Mouse (Mus musculus) ES-E14 (cell line): Measurements from ENCODE around the gene P2rx4. TPM values are rescaled to one million over a fixed set of nuclear protein-coding genes. Genes with fewer than 3 reads are reported as not detected.

Source experiments
- DNase-seq: peaks from one replicate; pipeline ENCODE4 v3.0.0-alpha.2; 2013; ENCODE audit warnings: low read depth, low spot score
- H3K27ac ChIP-seq: 2 replicates; pipeline ENCODE4 v1.5.1; 2012; ENCODE audit warnings: low read depth, mild to moderate bottlenecking, low read length, moderate library complexity, mixed read lengths; ENCODE audit not compliant: poor library complexity, insufficient read depth, severe bottlenecking
- H3K36me3 ChIP-seq: 2 replicates; pipeline ENCODE4 v1.6.1; 2012; ENCODE audit warnings: mild to moderate bottlenecking, low read length, moderate library complexity, mixed read lengths; ENCODE audit not compliant: control insufficient read depth, poor library complexity, insufficient read depth, severe bottlenecking
- H3K4me1 ChIP-seq, 2 experiments: fragments of 150-350 bp in 1 of 2; sonication (generic) in 1 of 2; 2 replicates each; pipeline ENCODE4 v1.6.1; 2012; ENCODE audit warnings: low read length in 2 of 2, mild to moderate bottlenecking in 1 of 2, mixed read lengths in 1 of 2; ENCODE audit not compliant: control insufficient read depth in 2 of 2, insufficient read depth in 2 of 2, poor library complexity in 1 of 2
- H3K4me3 ChIP-seq, 2 experiments: fragments of 150-350 bp in 1 of 2; sonication (generic) in 1 of 2; 2 replicates each; pipeline ENCODE4 v1.5.1; 2012; ENCODE audit warnings: low read length in 2 of 2, low read depth in 1 of 2, mild to moderate bottlenecking in 1 of 2, mixed read lengths in 1 of 2; ENCODE audit not compliant: insufficient read depth in 1 of 2, poor library complexity in 1 of 2, severe bottlenecking in 1 of 2
- H3K9ac ChIP-seq: 2 replicates; pipeline ENCODE4 v1.6.1; 2012; ENCODE audit warnings: low read depth, mild to moderate bottlenecking, low read length, mixed read lengths; ENCODE audit not compliant: poor library complexity, insufficient read depth, severe bottlenecking
- H3K9me3 ChIP-seq: fragments of 150-350 bp; sonication (generic); 2 replicates; pipeline ENCODE4 v1.6.1; 2012; ENCODE audit warnings: low read depth, mild to moderate bottlenecking, low read length; ENCODE audit not compliant: control insufficient read depth, insufficient read depth
- CHD2 ChIP-seq: IDR thresholded peaks from 2 replicates; pipeline ENCODE4 v1.6.1; 2014; ENCODE audit warnings: mild to moderate bottlenecking, low read depth, low read length, inconsistent platforms
- HCFC1 ChIP-seq: IDR thresholded peaks from 2 replicates; pipeline ENCODE4 v1.6.1; 2012; ENCODE audit warnings: low read length, inconsistent platforms, borderline replicate concordance; ENCODE audit not compliant: insufficient read depth
- MAFK ChIP-seq: IDR thresholded peaks from 2 replicates; pipeline ENCODE4 v1.6.1; 2014; ENCODE audit warnings: mild to moderate bottlenecking, low read depth, low read length, inconsistent platforms; ENCODE audit not compliant: insufficient read depth
- ZC3H11A ChIP-seq: IDR thresholded peaks from 2 replicates; pipeline ENCODE4 v1.6.1; 2012; ENCODE audit warnings: low read depth, mild to moderate bottlenecking, inconsistent platforms, low read length, borderline replicate concordance
- ZNF384 ChIP-seq: IDR thresholded peaks from 2 replicates; pipeline ENCODE4 v1.6.1; 2012; ENCODE audit warnings: low read depth, low read length, inconsistent platforms
- in situ Hi-C, 2 experiments: fragments of 600-800 bp; cut with MboI; formaldehyde crosslinking; loops; one replicate each; pipeline ENCODE4 v1.15.1; 2025; ENCODE audit warnings: low sequenced_read_pairs in 2 of 2, inconsistent platforms in 1 of 2; ENCODE audit not compliant: unreplicated experiment in 2 of 2
- total RNA-seq: library from RNA; depleted of rRNA; stranded (reverse); fragments of 300-350 nt; gene quantifications from 2 replicates; pipeline ENCODE4 v1.2.3, GENCODE M21; 2012

The P2rx4 gene
- total RNA-seq, 1 experiment: 7.5 TPM

DNA sequence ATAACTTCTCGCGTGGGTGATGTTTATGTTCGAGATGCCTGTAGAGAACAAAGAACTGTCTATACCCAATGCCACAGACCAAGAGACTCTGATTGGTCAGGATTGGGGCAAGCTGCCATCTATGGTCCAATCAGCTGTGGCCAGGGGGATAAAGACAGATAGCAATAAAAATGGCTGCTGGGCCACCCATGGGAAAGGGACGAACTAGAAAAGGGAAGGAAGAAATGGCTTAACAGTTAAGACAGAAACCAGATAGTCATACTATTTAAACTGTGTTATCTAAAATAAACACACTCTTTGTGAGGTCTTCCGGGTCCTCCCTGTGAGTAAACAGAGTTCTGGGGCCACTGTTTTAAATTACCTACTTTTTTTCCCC, 6.5 kb upstream of the P2rx4 start:
- no peaks in the 10 kb centered on the region for H3K9me3 ChIP-seq
- H3K9ac ChIP-seq: no peak overlapping the region
- no peak overlapping the region for H3K27ac ChIP-seq
- no peak overlapping the region for H3K4me3 ChIP-seq
- DNase-seq: no peak
- H3K36me3 ChIP-seq: no peaks in the 10 kb centered on the region
- in situ Hi-C loops: no loop called here
- no peak for TF ChIP-seq CHD2
- TF ChIP-seq MAFK: no peak
- TF ChIP-seq HCFC1: no peak
- TF ChIP-seq ZC3H11A: no peak
- TF ChIP-seq ZNF384: no peak
- H3K4me1 ChIP-seq: peaks cover 2 to 3% of the 10 kb centered on the region in 2 experiments; a peak in 1 of 4 replicates

DNA sequence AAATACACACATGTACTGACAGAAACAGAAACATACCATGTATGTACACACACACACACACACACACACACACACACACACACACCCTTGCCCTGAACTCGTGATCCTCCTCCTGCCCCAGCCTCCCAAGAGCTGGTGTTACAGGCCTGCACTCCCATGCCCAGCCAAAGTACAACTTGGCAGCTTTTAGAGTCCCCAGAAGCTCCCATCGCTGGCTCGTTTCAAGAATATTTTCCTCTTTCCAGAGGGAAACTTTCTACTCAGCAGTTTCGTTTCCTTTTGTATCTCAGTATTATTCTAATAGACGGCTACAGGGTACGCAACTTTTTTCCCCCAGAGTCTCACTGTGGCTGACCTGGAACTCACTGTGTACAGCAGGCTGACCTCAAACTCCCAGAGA, 5.2 kb upstream of the P2rx4 start:
- no peak for TF ChIP-seq ZC3H11A
- no peak for TF ChIP-seq MAFK
- TF ChIP-seq HCFC1: no peak
- no peak for TF ChIP-seq ZNF384
- no peak for TF ChIP-seq CHD2
- in situ Hi-C loops: no loop called here
- DNase-seq: no peak

DNA sequence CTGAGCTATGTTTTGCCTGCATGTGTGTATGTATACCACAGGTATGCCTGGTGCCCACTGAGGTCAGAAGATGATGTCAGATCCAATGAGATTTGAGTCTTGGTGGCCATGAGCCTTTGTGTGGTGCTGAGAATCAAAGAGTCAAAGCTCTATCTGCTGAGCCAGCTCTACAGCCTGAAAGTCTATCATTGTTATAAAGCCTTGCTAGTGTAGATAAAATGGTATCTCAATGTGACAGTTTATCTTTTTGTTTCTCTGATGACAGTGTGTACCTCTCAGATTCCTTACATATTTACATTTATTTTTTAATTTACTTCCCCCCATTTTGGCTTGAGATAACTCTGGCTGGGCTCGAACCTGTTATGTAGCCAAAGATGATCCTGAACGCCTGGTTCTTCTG, 3.8 kb upstream of the P2rx4 start:
- H3K36me3 ChIP-seq: no peaks in the 10 kb centered on the region
- no peak for DNase-seq
- no peak for TF ChIP-seq MAFK
- no peak for TF ChIP-seq HCFC1
- TF ChIP-seq ZC3H11A: no peak
- no peak for TF ChIP-seq CHD2
- H3K4me3 ChIP-seq: no peak overlapping the region
- H3K9me3 ChIP-seq: no peaks in the 10 kb centered on the region
- in situ Hi-C loops: no loop called here
- no peak overlapping the region for H3K27ac ChIP-seq
- H3K9ac ChIP-seq: no peak overlapping the region
- H3K4me1 ChIP-seq: peaks cover 2 to 3% of the 10 kb centered on the region in 2 experiments; a peak in 1 of 4 replicates

More for the DNA sequence above, 5.2 kb upstream of the P2rx4 start:
- no peaks in the 10 kb centered on the region for H3K9me3 ChIP-seq
- no peak overlapping the region for H3K4me3 ChIP-seq
- peaks cover 2 to 3% of the 10 kb centered on the region in 2 experiments; a peak in 1 of 4 replicates for H3K4me1 ChIP-seq
- H3K27ac ChIP-seq: no peak overlapping the region
- H3K36me3 ChIP-seq: no peaks in the 10 kb centered on the region
- no peak overlapping the region for H3K9ac ChIP-seq

DNA sequence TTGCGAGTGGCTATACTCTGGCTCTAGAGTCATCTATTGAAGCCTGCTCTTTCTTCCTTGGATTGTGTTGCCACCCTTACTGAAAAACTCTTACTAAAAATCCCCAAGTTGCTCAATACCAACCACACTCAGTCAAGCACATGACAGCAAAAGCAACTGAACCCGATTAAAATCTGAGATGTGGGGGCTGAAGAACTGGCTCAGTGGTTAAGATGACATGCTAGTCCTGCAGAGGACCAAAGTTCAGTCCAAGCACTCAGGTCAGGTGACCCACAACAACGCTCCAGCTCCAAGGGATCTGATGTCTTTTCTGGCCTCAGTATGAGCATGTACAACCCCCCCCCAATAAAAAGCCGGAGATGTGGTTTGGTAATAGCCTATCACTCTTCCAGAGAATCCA, 2.8 kb upstream of the P2rx4 start:
- Histone ChIP-seq H3K4me3 (no peak overlapping the region), H3K9ac (no peak overlapping the region), H3K27ac (no peak overlapping the region), H3K4me1 (no peaks in the 10 kb centered on the region; a peak in 1 of 4 replicates), H3K9me3 (no peaks in the 10 kb centered on the region), H3K36me3 (no peaks in the 10 kb centered on the region)
- in situ Hi-C loops: no loop called here
- TF ChIP-seq CHD2 (no peak), MAFK (no peak), HCFC1 (no peak), ZNF384 (no peak), ZC3H11A (no peak)
- DNase-seq: no peak

DNA sequence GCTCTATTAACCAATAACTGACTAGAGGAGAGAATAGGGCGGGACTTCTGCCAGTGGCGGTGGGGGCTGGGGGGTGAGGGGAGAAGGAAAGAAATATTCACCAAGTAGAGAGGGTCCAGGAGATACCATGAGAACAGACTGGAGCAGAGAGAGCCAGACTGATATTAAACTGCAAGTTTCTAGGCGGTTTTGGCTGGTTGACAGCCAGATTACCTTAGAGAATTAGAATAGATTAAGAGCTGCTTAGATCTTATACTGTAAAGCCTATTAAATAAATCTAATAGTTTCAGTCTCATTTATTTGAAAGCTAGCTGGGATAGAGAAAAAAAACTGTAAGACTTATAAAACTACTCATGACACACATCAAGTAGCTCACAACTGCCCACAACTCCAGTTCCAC, 2.2 kb upstream of the P2rx4 start:
- Histone ChIP-seq H3K4me3 (no peak overlapping the region), H3K36me3 (no peaks in the 10 kb centered on the region), H3K9ac (no peak overlapping the region), H3K4me1 (no peaks in the 10 kb centered on the region; a peak in 1 of 4 replicates), H3K9me3 (no peaks in the 10 kb centered on the region), H3K27ac (no peak overlapping the region)
- TF ChIP-seq HCFC1 (no peak), MAFK (no peak), ZC3H11A (no peak), ZNF384 (no peak)
- DNase-seq: no peak
- in situ Hi-C loops: no loop called here
